Comparison of ENCODE assay signal across 8 mouse cellular contexts in genomic region chr5:138137935-138138549, GRCm38 (mm10). TPM values are rescaled to one million over a fixed set of nuclear protein-coding genes. Genes with fewer than 3 reads are reported as not detected.
DNase-seq lines count a peak whose midpoint lies in the region; ATAC-seq lines count a peak whose summit lies in the region.

No protein-coding gene starts in this region.

- DNase-seq in cerebellum, adult 18-20 months = peak; percentile 11 to 19
- no peak for DNase-seq in cerebellum, adult 8-10 months
- no peak for DNase-seq in midbrain, embryonic 10.5 days (ENCODE audit: low spot score)
- peak; percentile 75 for DNase-seq in c-Kit-positive CD71-negative TER-119-negative erythroid progenitor cells, embryonic 14.5 days (ENCODE audit: low read depth)
- DNase-seq in intestine, embryonic 14.5 days (ENCODE audit: low spot score) = no peak
- peak; percentile 67 for DNase-seq in lung, postnatal 10 days
- DNase-seq in gastrocnemius, postnatal 25 days = no peak

- no peak overlapping the region for H3K27ac ChIP-seq in midbrain, embryonic 12.5 days (replicated peaks)
- no peak overlapping the region for H3K27ac ChIP-seq in midbrain, embryonic 10.5 days (replicated peaks)
- H3K27ac ChIP-seq in intestine, embryonic 14.5 days (ENCODE audit: low read depth) = no peak overlapping the region

- H3K4me2 ChIP-seq in midbrain, embryonic 12.5 days (replicated peaks) = no peak overlapping the region
- H3K4me2 ChIP-seq in intestine, embryonic 14.5 days (ENCODE audit: low read length) = no peak overlapping the region

- H3K4me3 ChIP-seq in midbrain, embryonic 12.5 days = no peak overlapping the region
- H3K4me3 ChIP-seq in midbrain, embryonic 10.5 days = no peak overlapping the region
- H3K4me3 ChIP-seq in intestine, embryonic 14.5 days (ENCODE audit: low read depth, low read length) = no peak overlapping the region

- 65% methylated on average over 8 of the region's 8 CpGs for WGBS in midbrain, embryonic 12.5 days
- WGBS in midbrain, embryonic 10.5 days = 62% methylated on average over 8 of the region's 8 CpGs
- 56% methylated on average over 8 of the region's 8 CpGs for WGBS in intestine, embryonic 14.5 days

- H3K9me3 ChIP-seq in midbrain, embryonic 12.5 days = no peaks in the 10 kb centered on the region
- no peaks in the 10 kb centered on the region for H3K9me3 ChIP-seq in midbrain, embryonic 10.5 days (replicated peaks)
- H3K9me3 ChIP-seq in intestine, embryonic 14.5 days (ENCODE audit: control insufficient read depth, low read length) = no peaks in the 10 kb centered on the region

- no peaks in the 10 kb centered on the region for H3K4me1 ChIP-seq in midbrain, embryonic 12.5 days
- H3K4me1 ChIP-seq in midbrain, embryonic 10.5 days = no peaks in the 10 kb centered on the region
- H3K4me1 ChIP-seq in intestine, embryonic 14.5 days (replicated peaks; ENCODE audit: control insufficient read depth, insufficient read depth, low read length) = no peaks in the 10 kb centered on the region

- 0 out of 2 replicates have a peak, but pooled peaks have one; percentile 30 for ATAC-seq in midbrain, embryonic 12.5 days (ENCODE audit: low FRiP score, low read depth)
- peak; percentile 40; the same call in 1 of the 2 replicates for ATAC-seq in intestine, embryonic 14.5 days (replicated peaks; ENCODE audit: low FRiP score, low TSS enrichment, low read depth)

- H3K9ac ChIP-seq in midbrain, embryonic 12.5 days (replicated peaks) = no peak overlapping the region
- H3K9ac ChIP-seq in intestine, embryonic 14.5 days (ENCODE audit: low read length) = no peak overlapping the region

- peaks cover 41% of the 10 kb centered on the region for H3K36me3 ChIP-seq in midbrain, embryonic 12.5 days
- H3K36me3 ChIP-seq in midbrain, embryonic 10.5 days = peaks cover 60% of the 10 kb centered on the region
- peaks cover 27% of the 10 kb centered on the region for H3K36me3 ChIP-seq in intestine, embryonic 14.5 days (ENCODE audit: control insufficient read depth, insufficient read depth, low read length)

- H3K27me3 ChIP-seq in midbrain, embryonic 12.5 days = no peaks in the 10 kb centered on the region
- H3K27me3 ChIP-seq in midbrain, embryonic 10.5 days (ENCODE audit: low read depth, poor library complexity, severe bottlenecking) = no peaks in the 10 kb centered on the region
- H3K27me3 ChIP-seq in intestine, embryonic 14.5 days (replicated peaks; ENCODE audit: control insufficient read depth, insufficient read depth, low read length) = no peaks in the 10 kb centered on the region

RNA-seq across cellular contexts. Expression of gene Zfp113, which starts 17.5 kb away (rescaled TPM):
- polyA plus RNA-seq in midbrain, embryonic 12.5 days (2016; fragmentation: Nextera tagmentation; extraction: Ambion mirVana) = 46.3 and 47.0 TPM in 2 replicates
- polyA plus RNA-seq in midbrain, embryonic 10.5 days (2016; fragmentation: Nextera tagmentation; extraction: Ambion mirVana) = 42.6 and 46.7 TPM in 2 replicates
- 14.5 and 15.1 TPM in 2 replicates for polyA plus RNA-seq in intestine, embryonic 14.5 days (2014; fragmentation: Nextera tagmentation; extraction: Ambion mirVana)
- total RNA-seq in gastrocnemius, postnatal 25 days (2021) = 1 to 10 TPM; 4.0 to 4.4 TPM

RNA-seq across cellular contexts. Expression of gene Zscan21, which starts 21.3 kb away (rescaled TPM):
- polyA plus RNA-seq in midbrain, embryonic 12.5 days (2016; fragmentation: Nextera tagmentation; extraction: Ambion mirVana) = 109 TPM in 2 replicates
- polyA plus RNA-seq in midbrain, embryonic 10.5 days (2016; fragmentation: Nextera tagmentation; extraction: Ambion mirVana) = 105 and 114 TPM in 2 replicates
- 53.6 and 66.2 TPM in 2 replicates for polyA plus RNA-seq in intestine, embryonic 14.5 days (2014; fragmentation: Nextera tagmentation; extraction: Ambion mirVana)
- 10 to 100 TPM; 11.0 to 11.9 TPM for total RNA-seq in gastrocnemius, postnatal 25 days (2021)

RNA-seq across cellular contexts. Expression of gene Cops6, which starts 22.8 kb away (rescaled TPM):
- 280 and 295 TPM in 2 replicates for polyA plus RNA-seq in midbrain, embryonic 12.5 days (2016; fragmentation: Nextera tagmentation; extraction: Ambion mirVana)
- 369 and 387 TPM in 2 replicates for polyA plus RNA-seq in midbrain, embryonic 10.5 days (2016; fragmentation: Nextera tagmentation; extraction: Ambion mirVana)
- polyA plus RNA-seq in intestine, embryonic 14.5 days (2014; fragmentation: Nextera tagmentation; extraction: Ambion mirVana) = 250 and 257 TPM in 2 replicates
- 10 to 100 TPM; 93.9 to 95.7 TPM for total RNA-seq in gastrocnemius, postnatal 25 days (2021)

RNA-seq across cellular contexts. Expression of gene Ap4m1, which starts 33.8 kb away (rescaled TPM):
- polyA plus RNA-seq in midbrain, embryonic 12.5 days (2016; fragmentation: Nextera tagmentation; extraction: Ambion mirVana) = 27.9 and 28.2 TPM in 2 replicates
- polyA plus RNA-seq in midbrain, embryonic 10.5 days (2016; fragmentation: Nextera tagmentation; extraction: Ambion mirVana) = 27.8 and 28.5 TPM in 2 replicates
- polyA plus RNA-seq in intestine, embryonic 14.5 days (2014; fragmentation: Nextera tagmentation; extraction: Ambion mirVana) = 19.1 and 21.7 TPM in 2 replicates
- total RNA-seq in gastrocnemius, postnatal 25 days (2021) = 1 to 10 TPM; 5.8 to 7.8 TPM

RNA-seq across cellular contexts. Expression of gene Mcm7, which starts 34.2 kb away (rescaled TPM):
- polyA plus RNA-seq in midbrain, embryonic 12.5 days (2016; fragmentation: Nextera tagmentation; extraction: Ambion mirVana) = 250 and 269 TPM in 2 replicates
- 376 and 423 TPM in 2 replicates for polyA plus RNA-seq in midbrain, embryonic 10.5 days (2016; fragmentation: Nextera tagmentation; extraction: Ambion mirVana)
- 182 and 207 TPM in 2 replicates for polyA plus RNA-seq in intestine, embryonic 14.5 days (2014; fragmentation: Nextera tagmentation; extraction: Ambion mirVana)
- total RNA-seq in gastrocnemius, postnatal 25 days (2021) = 10 to 100 TPM in 1 of 2 experiments, 1 to 10 TPM in 1; 8.9 to 10.3 TPM

Comparison
In these comparisons a context has a peak if more than half of its experiments do, and no peak if none do; other contexts are left out.
1. DNase-seq: peak in cerebellum, adult 18-20 months (2 of 2), c-Kit-positive CD71-negative TER-119-negative erythroid progenitor cells, embryonic 14.5 days (single experiment) and lung, postnatal 10 days (single experiment); none in cerebellum, adult 8-10 months (single experiment), midbrain, embryonic 10.5 days (single experiment), intestine, embryonic 14.5 days (single experiment) and gastrocnemius, postnatal 25 days (single experiment).